Mouse (Mus musculus): ENCODE data around the gene Fosl1. TPM values are rescaled to one million over a fixed set of nuclear protein-coding genes. Genes with fewer than 3 reads are reported as not detected.

The Fosl1 gene
- polyA plus RNA-seq, 1 experiment from 2014 or later, result not detected

DNA sequence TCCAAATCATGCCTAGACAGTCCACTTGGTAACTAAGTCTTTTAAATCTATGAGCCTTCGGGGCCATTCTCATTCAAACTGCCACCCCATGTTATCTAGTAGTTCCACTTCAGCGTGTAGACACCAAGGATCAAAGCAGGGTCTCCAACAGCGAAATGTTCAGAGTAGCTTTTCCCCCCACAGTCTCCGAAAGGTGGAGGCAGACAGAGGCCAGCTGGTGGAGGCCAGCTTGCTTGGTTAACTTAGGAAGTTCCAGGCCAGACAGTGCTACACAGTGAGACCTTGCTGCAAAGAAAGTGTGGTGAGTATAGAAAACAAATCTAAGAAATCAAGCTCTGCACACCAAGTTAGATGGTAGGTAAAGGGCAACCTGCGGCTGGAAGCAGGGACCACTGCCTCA is 36.7 kb upstream of the Fosl1 start:
- H3K36me3 ChIP-seq (ENCODE audit: control insufficient read depth, insufficient read depth, low read length), result no peaks in the 10 kb centered on the region
- H3K9ac ChIP-seq (ENCODE audit: low read length), result no peak overlapping the region
- H3K4me3 ChIP-seq (replicated peaks; ENCODE audit: low read length), result no peak overlapping the region
- H3K27me3 ChIP-seq (ENCODE audit: control insufficient read depth, insufficient read depth, low read length), result no peaks in the 10 kb centered on the region
- ATAC-seq (ENCODE audit: insufficient read depth, low FRiP score), result no peak
- no peak overlapping the region for H3K27ac ChIP-seq (ENCODE audit: low read length)
- no peaks in the 10 kb centered on the region for H3K4me1 ChIP-seq (ENCODE audit: control insufficient read depth, insufficient read depth, low read length)
- no peaks in the 10 kb centered on the region for H3K9me3 ChIP-seq (replicated peaks; ENCODE audit: control insufficient read depth, low read length)
- H3K4me2 ChIP-seq (ENCODE audit: low read depth, low read length), result no peak overlapping the region
- 81% methylated on average over 5 of the region's 5 CpGs for WGBS

DNA sequence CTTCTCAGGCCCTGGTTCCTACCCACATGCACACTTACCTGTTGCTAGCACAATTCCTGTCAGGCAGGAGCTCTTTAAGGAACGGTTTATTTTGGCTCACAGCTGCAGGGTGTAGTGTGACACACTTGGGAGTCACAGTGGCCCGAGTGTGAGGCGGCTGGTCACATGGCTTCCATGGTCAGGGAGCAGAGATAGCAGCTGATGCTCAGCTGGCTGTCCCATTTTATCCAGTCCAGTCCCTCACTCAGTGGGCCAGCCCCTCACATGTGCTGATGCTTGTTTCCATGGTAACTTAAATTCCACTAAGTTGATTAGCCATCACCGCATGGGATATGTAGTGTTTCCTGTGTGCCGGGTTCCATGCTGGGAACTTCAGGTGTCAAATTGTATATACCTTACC is 35.4 kb upstream of the Fosl1 start:
- no peak overlapping the region for H3K4me2 ChIP-seq (ENCODE audit: low read depth, low read length)
- H3K4me1 ChIP-seq (ENCODE audit: control insufficient read depth, insufficient read depth, low read length), result no peaks in the 10 kb centered on the region
- H3K9me3 ChIP-seq (replicated peaks; ENCODE audit: control insufficient read depth, low read length), result no peaks in the 10 kb centered on the region
- H3K36me3 ChIP-seq (ENCODE audit: control insufficient read depth, insufficient read depth, low read length), result no peaks in the 10 kb centered on the region
- no peak for ATAC-seq (ENCODE audit: insufficient read depth, low FRiP score)
- no peak overlapping the region for H3K4me3 ChIP-seq (replicated peaks; ENCODE audit: low read length)
- no peak overlapping the region for H3K27ac ChIP-seq (ENCODE audit: low read length)
- no peaks in the 10 kb centered on the region for H3K27me3 ChIP-seq (ENCODE audit: control insufficient read depth, insufficient read depth, low read length)
- no peak overlapping the region for H3K9ac ChIP-seq (ENCODE audit: low read length)
- WGBS, result 60% methylated on average over 5 of the region's 5 CpGs

DNA sequence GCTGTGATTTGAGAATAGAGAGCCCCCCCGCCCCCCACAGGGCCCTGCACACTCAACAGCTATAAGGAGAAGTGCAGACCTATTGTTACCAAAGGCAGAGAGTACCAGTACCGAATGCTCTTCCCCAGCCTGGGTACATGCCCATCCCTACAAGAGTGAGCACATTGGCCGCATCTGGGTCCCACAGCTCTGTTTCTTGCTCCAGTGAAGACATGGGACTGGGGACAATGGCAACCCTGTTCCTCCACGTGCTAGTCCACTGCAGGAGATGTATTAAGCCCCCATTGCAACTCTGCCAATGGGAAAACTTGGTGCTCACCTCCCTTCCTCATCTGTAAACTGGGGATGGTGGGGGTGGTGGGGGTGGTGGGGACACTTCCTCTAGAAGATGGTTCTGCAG is 33.5 kb upstream of the Fosl1 start:
- Histone ChIP-seq H3K36me3 (ENCODE audit: control insufficient read depth, insufficient read depth, low read length) (no peaks in the 10 kb centered on the region), H3K27ac (ENCODE audit: low read length) (no peak overlapping the region), H3K4me3 (replicated peaks; ENCODE audit: low read length) (no peak overlapping the region), H3K4me1 (ENCODE audit: control insufficient read depth, insufficient read depth, low read length) (no peaks in the 10 kb centered on the region), H3K9me3 (replicated peaks; ENCODE audit: control insufficient read depth, low read length) (no peaks in the 10 kb centered on the region), H3K4me2 (ENCODE audit: low read depth, low read length) (no peak overlapping the region), H3K9ac (ENCODE audit: low read length) (no peak overlapping the region), H3K27me3 (ENCODE audit: control insufficient read depth, insufficient read depth, low read length) (no peaks in the 10 kb centered on the region)
- ATAC-seq (ENCODE audit: insufficient read depth, low FRiP score), result no peak
- WGBS, result 70% methylated on average over 4 of the region's 4 CpGs

DNA sequence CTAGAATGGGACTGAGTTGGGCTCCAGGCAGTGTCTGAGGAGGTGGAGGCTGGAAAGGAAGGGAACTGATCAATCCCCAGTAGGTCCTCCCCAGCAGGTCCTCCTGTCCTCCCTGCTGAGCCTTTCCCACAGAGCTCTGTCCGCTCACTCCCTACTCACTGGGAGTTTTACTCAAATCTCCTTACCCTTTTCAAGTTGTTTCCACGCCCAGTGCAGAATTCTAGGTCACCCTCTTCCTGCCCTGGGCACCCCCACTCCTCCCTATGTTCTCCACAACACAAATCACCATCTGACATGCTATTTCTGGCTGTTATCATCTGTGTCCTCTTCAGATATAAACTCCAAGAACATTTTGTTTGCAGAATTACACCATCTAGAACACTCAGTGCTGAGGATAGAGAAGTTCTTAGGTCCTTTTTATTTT is 32.8 kb upstream of the Fosl1 start:
- no peak overlapping the region for H3K9ac ChIP-seq (ENCODE audit: low read length)
- no peaks in the 10 kb centered on the region for H3K27me3 ChIP-seq (ENCODE audit: control insufficient read depth, insufficient read depth, low read length)
- H3K9me3 ChIP-seq (replicated peaks; ENCODE audit: control insufficient read depth, low read length), result no peaks in the 10 kb centered on the region
- 72% methylated on average over 2 of the region's 2 CpGs for WGBS
- H3K4me2 ChIP-seq (ENCODE audit: low read depth, low read length), result no peak overlapping the region
- H3K4me3 ChIP-seq (replicated peaks; ENCODE audit: low read length), result no peak overlapping the region
- H3K27ac ChIP-seq (ENCODE audit: low read length), result no peak overlapping the region
- H3K4me1 ChIP-seq (ENCODE audit: control insufficient read depth, insufficient read depth, low read length), result no peaks in the 10 kb centered on the region
- ATAC-seq (ENCODE audit: insufficient read depth, low FRiP score), result no peak
- H3K36me3 ChIP-seq (ENCODE audit: control insufficient read depth, insufficient read depth, low read length), result no peaks in the 10 kb centered on the region

DNA sequence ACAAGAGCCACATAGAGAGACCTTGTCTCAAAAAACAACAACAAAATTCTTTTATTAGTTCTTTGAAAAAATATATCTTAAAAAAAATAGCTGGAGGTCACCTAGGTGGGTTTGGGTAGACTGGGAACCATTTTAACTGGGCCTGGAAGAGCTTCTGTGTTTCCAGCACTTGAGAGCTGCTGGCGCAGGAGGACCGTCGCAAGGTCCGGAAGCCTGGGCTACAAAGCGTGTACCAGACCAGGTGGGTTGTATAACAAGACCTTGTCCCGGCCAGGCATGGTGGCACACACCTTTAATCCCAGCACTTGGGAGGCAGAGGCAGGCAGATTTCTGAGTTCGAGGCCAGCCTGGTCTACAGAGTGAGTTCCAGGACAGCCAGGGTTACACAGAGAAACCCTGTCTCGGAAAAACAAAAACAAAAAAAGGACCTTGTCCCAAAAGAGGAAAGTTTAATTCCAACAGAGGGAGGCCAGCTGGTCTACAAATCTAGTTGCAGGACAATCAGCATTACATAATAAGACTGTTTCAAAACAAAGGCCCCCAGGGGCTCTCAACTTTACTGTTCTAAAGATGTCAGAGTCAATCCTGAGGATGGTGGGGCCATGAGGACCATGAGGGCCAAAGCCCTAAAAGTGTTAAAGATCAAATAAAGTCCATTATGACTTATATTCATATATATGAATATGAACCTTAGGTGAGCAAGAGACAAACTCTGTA is 28.4 kb upstream of the Fosl1 start:
- H3K27me3 ChIP-seq (ENCODE audit: control insufficient read depth, insufficient read depth, low read length), result no peaks in the 10 kb centered on the region
- H3K9ac ChIP-seq (ENCODE audit: low read length), result no peak overlapping the region
- 94% methylated on average over 8 of the region's 8 CpGs for WGBS
- no peak for ATAC-seq (ENCODE audit: insufficient read depth, low FRiP score)
- H3K9me3 ChIP-seq (replicated peaks; ENCODE audit: control insufficient read depth, low read length), result no peaks in the 10 kb centered on the region
- H3K27ac ChIP-seq (ENCODE audit: low read length), result no peak overlapping the region
- H3K4me2 ChIP-seq (ENCODE audit: low read depth, low read length), result no peak overlapping the region
- no peak overlapping the region for H3K4me3 ChIP-seq (replicated peaks; ENCODE audit: low read length)
- H3K36me3 ChIP-seq (ENCODE audit: control insufficient read depth, insufficient read depth, low read length), result no peaks in the 10 kb centered on the region
- peaks cover 8% of the 10 kb centered on the region; the same call in 1 of the 2 replicates for H3K4me1 ChIP-seq (ENCODE audit: control insufficient read depth, insufficient read depth, low read length)

DNA sequence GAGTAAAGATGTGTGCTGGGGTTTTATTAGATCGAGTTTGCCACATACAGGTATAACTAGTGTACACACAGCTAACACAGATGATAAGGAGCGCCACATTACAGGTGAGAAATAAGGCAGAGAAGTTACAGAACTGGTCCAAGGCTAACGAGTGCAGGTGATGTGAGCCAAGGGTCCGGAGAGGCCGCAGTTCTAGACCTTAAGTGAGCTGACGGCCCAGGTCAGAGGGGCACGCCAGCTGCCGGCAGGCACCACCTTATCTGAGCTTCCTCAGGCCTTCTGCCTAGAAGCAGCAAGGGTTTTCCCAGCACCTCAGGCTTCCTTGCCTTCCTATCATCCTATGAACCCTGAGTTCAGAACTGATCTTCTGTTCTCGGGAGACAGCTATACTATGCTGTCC is 27.7 kb upstream of the Fosl1 start:
- Histone ChIP-seq H3K27ac (ENCODE audit: low read length) (no peak overlapping the region), H3K36me3 (ENCODE audit: control insufficient read depth, insufficient read depth, low read length) (no peaks in the 10 kb centered on the region), H3K4me3 (replicated peaks; ENCODE audit: low read length) (no peak overlapping the region), H3K9ac (ENCODE audit: low read length) (no peak overlapping the region), H3K4me1 (ENCODE audit: control insufficient read depth, insufficient read depth, low read length) (peaks cover 9% of the 10 kb centered on the region; the same call in 1 of the 2 replicates), H3K9me3 (replicated peaks; ENCODE audit: control insufficient read depth, low read length) (no peaks in the 10 kb centered on the region), H3K27me3 (ENCODE audit: control insufficient read depth, insufficient read depth, low read length) (no peaks in the 10 kb centered on the region), H3K4me2 (ENCODE audit: low read depth, low read length) (no peak overlapping the region)
- ATAC-seq (ENCODE audit: insufficient read depth, low FRiP score), result no peak
- 88% methylated on average over 9 of the region's 9 CpGs for WGBS

DNA sequence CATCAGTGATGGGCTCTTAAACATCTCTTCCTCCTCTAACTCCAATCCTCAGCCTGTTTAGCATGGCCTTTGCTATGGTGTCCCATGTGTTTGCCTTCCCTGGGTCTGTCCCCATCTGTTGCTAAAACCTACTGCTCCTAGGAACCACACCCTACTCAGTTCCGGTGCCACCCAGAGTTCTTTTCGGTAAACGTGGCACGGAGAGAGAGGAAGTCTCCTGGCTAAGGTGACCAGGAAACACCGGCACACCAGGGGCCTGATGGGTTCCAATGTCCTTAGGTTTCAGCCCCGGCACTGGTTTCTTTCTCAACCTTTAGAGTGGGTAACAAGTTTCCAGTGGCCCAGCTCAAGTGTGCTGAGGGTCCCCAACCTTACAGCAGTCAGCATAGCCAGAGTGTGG is 26.8 kb upstream of the Fosl1 start:
- H3K4me3 ChIP-seq (replicated peaks; ENCODE audit: low read length), result no peak overlapping the region
- peaks cover 9% of the 10 kb centered on the region; the same call in 1 of the 2 replicates for H3K4me1 ChIP-seq (ENCODE audit: control insufficient read depth, insufficient read depth, low read length)
- H3K4me2 ChIP-seq (ENCODE audit: low read depth, low read length), result no peak overlapping the region
- H3K9me3 ChIP-seq (replicated peaks; ENCODE audit: control insufficient read depth, low read length), result no peaks in the 10 kb centered on the region
- no peak overlapping the region for H3K27ac ChIP-seq (ENCODE audit: low read length)
- 95% methylated on average over 6 of the region's 6 CpGs for whole genome bisulfite sequencing
- H3K27me3 ChIP-seq (ENCODE audit: control insufficient read depth, insufficient read depth, low read length), result no peaks in the 10 kb centered on the region
- H3K36me3 ChIP-seq (ENCODE audit: control insufficient read depth, insufficient read depth, low read length), result no peaks in the 10 kb centered on the region
- no peak overlapping the region for H3K9ac ChIP-seq (ENCODE audit: low read length)
- ATAC-seq (ENCODE audit: insufficient read depth, low FRiP score), result no peak

DNA sequence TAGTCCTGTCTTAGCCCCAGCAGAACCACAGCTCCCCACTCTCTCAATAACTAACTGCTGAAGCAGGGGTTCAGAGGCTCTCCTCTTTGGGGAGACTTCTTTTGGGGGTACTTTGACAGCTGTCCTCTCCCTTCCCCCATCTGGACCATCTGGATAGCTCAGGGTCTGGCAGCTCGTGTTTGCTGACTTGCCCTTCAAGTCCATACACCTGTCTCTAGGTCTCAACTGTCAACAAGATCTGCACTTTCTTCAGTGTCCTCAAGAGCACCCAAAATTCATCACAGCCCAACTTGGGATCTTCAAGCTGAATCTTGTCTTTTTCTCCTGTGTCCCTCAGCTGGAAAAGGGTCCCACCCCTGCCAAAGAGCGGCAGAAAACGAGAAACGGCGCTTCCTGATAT is 25.6 kb upstream of the Fosl1 start:
- no peak for ATAC-seq (ENCODE audit: insufficient read depth, low FRiP score)
- Histone ChIP-seq H3K4me2 (ENCODE audit: low read depth, low read length) (no peak overlapping the region), H3K9ac (ENCODE audit: low read length) (no peak overlapping the region), H3K36me3 (ENCODE audit: control insufficient read depth, insufficient read depth, low read length) (no peaks in the 10 kb centered on the region), H3K4me3 (replicated peaks; ENCODE audit: low read length) (no peak overlapping the region), H3K27me3 (ENCODE audit: control insufficient read depth, insufficient read depth, low read length) (no peaks in the 10 kb centered on the region), H3K27ac (ENCODE audit: low read length) (no peak overlapping the region), H3K9me3 (replicated peaks; ENCODE audit: control insufficient read depth, low read length) (no peaks in the 10 kb centered on the region), H3K4me1 (ENCODE audit: control insufficient read depth, insufficient read depth, low read length) (peaks cover 20% of the 10 kb centered on the region)
- WGBS, result 82% methylated on average over 5 of the region's 5 CpGs

DNA sequence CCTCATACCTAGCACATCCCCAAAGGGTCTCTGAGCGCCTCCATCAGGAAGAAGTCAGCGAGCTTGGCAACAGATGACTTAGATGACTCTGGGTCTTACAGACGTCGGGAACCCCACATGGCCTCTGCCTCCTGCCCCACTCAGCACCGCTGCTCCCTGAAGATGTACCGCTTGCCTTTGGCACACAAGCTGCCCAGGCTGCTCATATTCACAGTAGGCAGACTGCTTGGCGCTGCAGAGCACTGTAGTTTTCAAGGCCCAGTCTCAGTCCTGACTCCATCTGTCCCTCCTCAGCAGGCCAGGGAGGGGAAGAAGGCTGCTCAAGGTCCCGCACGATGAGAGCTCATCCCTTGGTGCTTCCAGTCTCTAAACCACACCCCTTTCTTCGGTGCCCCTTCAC is 25.1 kb upstream of the Fosl1 start:
- no peak for ATAC-seq (ENCODE audit: insufficient read depth, low FRiP score)
- Histone ChIP-seq H3K36me3 (ENCODE audit: control insufficient read depth, insufficient read depth, low read length) (no peaks in the 10 kb centered on the region), H3K27me3 (ENCODE audit: control insufficient read depth, insufficient read depth, low read length) (no peaks in the 10 kb centered on the region), H3K9me3 (replicated peaks; ENCODE audit: control insufficient read depth, low read length) (no peaks in the 10 kb centered on the region), H3K4me2 (ENCODE audit: low read depth, low read length) (no peak overlapping the region), H3K9ac (ENCODE audit: low read length) (no peak overlapping the region), H3K4me1 (ENCODE audit: control insufficient read depth, insufficient read depth, low read length) (peaks cover 25% of the 10 kb centered on the region), H3K27ac (ENCODE audit: low read length) (no peak overlapping the region), H3K4me3 (replicated peaks; ENCODE audit: low read length) (no peak overlapping the region)
- WGBS, result 80% methylated on average over 10 of the region's 10 CpGs
